9 mouse cellular contexts compared by ENCODE assay signal in genomic region chr12:105483503-105483902, GRCm38 (mm10). TPM values are rescaled to one million over a fixed set of nuclear protein-coding genes. Genes with fewer than 3 reads are reported as not detected.
A peak's percentile ranks its signal among the peaks of the same experiment; 100 is the strongest.
DNase-seq lines count a peak whose midpoint lies in the region; ATAC-seq and TF ChIP-seq lines count a peak whose summit lies in the region.
"Had no signal": no experiment of that assay in that cellular context is flagged by ENCODE, and none has a peak within 500 bp of the region (broad histone marks: within the 10 kb centered on the region; RNA-seq: fewer than 3 reads in every experiment).

No protein-coding gene starts in this region.

- no peak overlapping the region for H3K27ac ChIP-seq in ES-E14 (ENCODE audit: insufficient read depth, low read depth, low read length, poor library complexity, severe bottlenecking)
- H3K27ac ChIP-seq in lung, embryonic 14.5 days (ENCODE audit: low read depth): no peak overlapping the region
- H3K27ac ChIP-seq: heart, embryonic 15.5 days had no signal

- WGBS in lung, embryonic 14.5 days: 47% methylated on average over 3 of the region's 3 CpGs

- intact Hi-C loops in heart, postnatal 14 days (cut with DNase I): no loop called here

- H3K27me3 ChIP-seq in lung, embryonic 14.5 days (ENCODE audit: insufficient read depth, low read length): no peaks in the 10 kb centered on the region

- no peak overlapping the region for H3K9ac ChIP-seq in ES-E14 (ENCODE audit: insufficient read depth, low read depth, low read length, poor library complexity, severe bottlenecking)
- H3K9ac ChIP-seq in lung, embryonic 14.5 days: no peak overlapping the region
- H3K9ac ChIP-seq: heart, embryonic 15.5 days had no signal

- H3K4me3 ChIP-seq in ES-E14 (ENCODE audit: insufficient read depth in 1 of 2, low read depth in 1 of 2, low read length in 2 of 2, poor library complexity in 1 of 2, severe bottlenecking in 1 of 2): no peak overlapping the region
- H3K4me3 ChIP-seq in lung, embryonic 14.5 days (ENCODE audit: low read depth, low read length): no peak overlapping the region
- H3K4me3 ChIP-seq: heart, embryonic 15.5 days had no signal

- H3K4me1 ChIP-seq in ES-E14 (ENCODE audit: control insufficient read depth in 2 of 2, insufficient read depth in 2 of 2, low read length in 2 of 2, poor library complexity in 1 of 2): no peaks in the 10 kb centered on the region
- H3K4me1 ChIP-seq in lung, embryonic 14.5 days (ENCODE audit: insufficient read depth): no peaks in the 10 kb centered on the region
- H3K4me1 ChIP-seq: heart, embryonic 15.5 days had no signal

- in situ Hi-C loops in ES-E14 (cut with MboI; ENCODE audit: low sequenced_read_pairs in 2 of 2, unreplicated experiment in 2 of 2): no loop called here

- peak; percentile 74 for TF ChIP-seq CTCF in lung, embryonic 14.5 days (IDR thresholded peaks at IDR 0.05; ENCODE audit: low read depth)

- no peaks in the 10 kb centered on the region for H3K9me3 ChIP-seq in ES-E14 (ENCODE audit: control insufficient read depth, insufficient read depth, low read depth, low read length)
- H3K9me3 ChIP-seq in lung, embryonic 14.5 days (ENCODE audit: low read depth, low read length): no peaks in the 10 kb centered on the region
- H3K9me3 ChIP-seq: heart, embryonic 15.5 days had no signal

- no peak overlapping the region for H3K4me2 ChIP-seq in lung, embryonic 14.5 days
- H3K4me2 ChIP-seq: heart, embryonic 15.5 days had no signal

- ATAC-seq in lung, embryonic 14.5 days (ENCODE audit: insufficient read depth): 0 out of 2 replicates have a peak, but pooled peaks have one; percentile 44

- no peaks in the 10 kb centered on the region for H3K36me3 ChIP-seq in ES-E14 (ENCODE audit: control insufficient read depth, insufficient read depth, low read length, poor library complexity, severe bottlenecking)
- H3K36me3 ChIP-seq in lung, embryonic 14.5 days (ENCODE audit: insufficient read depth): no peaks in the 10 kb centered on the region
- H3K36me3 ChIP-seq: heart, embryonic 15.5 days had no signal

- peak; percentile 36 for DNase-seq in heart, postnatal 4 days
- DNase-seq in heart, postnatal 14 days: no peak
- no peak for DNase-seq in ES-E14 (ENCODE audit: low read depth, low spot score)
- peak; percentile 47 for DNase-seq in embryo, embryonic 11 days
- DNase-seq in lung, embryonic 14.5 days: peak; percentile 77
- DNase-seq in spleen, postnatal 14 days (ENCODE audit: low spot score in 2 of 2): no peak
- DNase-seq in testis, postnatal 14 days (ENCODE audit: low spot score): no peak
- no peak for DNase-seq in urinary bladder, postnatal 36 days (ENCODE audit: low spot score in 2 of 2)

TF ChIP-seq in ES-E14, 5 proteins besides CTCF, POLR2A, EP300 and RAD21:
- no peak for TF ChIP-seq MAFK (IDR thresholded peaks at IDR 0.05; ENCODE audit: insufficient read depth, low read depth, low read length)
- peak; percentile 19; the same call in 1 of the 2 replicates for TF ChIP-seq ZC3H11A (IDR thresholded peaks at IDR 0.05; ENCODE audit: borderline replicate concordance, low read depth, low read length)

RNA-seq across cellular contexts. Expression of gene D430019H16Rik, which starts 29.8 kb away (rescaled TPM):
- 1 to 10 TPM; 1.0 to 1.2 TPM for total RNA-seq in heart, postnatal 4 days (2021)
- under 1 TPM; 0.44 to 0.55 TPM for total RNA-seq in heart, postnatal 14 days (2021)
- total RNA-seq in ES-E14 (2012; rRNA removed): 0.40 and 0.58 TPM in 2 replicates
- 2.3 and 3.0 TPM in 2 replicates for polyA plus RNA-seq in lung, embryonic 14.5 days (2014; fragmentation: Nextera tagmentation; extraction: Ambion mirVana)

Comparison
In these comparisons a context has a peak if more than half of its experiments do, and no peak if none do; other contexts are left out.
1. DNase-seq: peak in heart, postnatal 4 days (single experiment), embryo, embryonic 11 days (single experiment) and lung, embryonic 14.5 days (single experiment); none in heart, postnatal 14 days (0 of 2), ES-E14 (single experiment), spleen, postnatal 14 days (0 of 2), testis, postnatal 14 days (single experiment) and urinary bladder, postnatal 36 days (0 of 2).